Mouse (Mus musculus) stomach, postnatal 0 days (tissue): ENCODE measurements around the gene Slc41a2. TPM values are rescaled to one million over a fixed set of nuclear protein-coding genes. Genes with fewer than 3 reads are reported as not detected.

Experiments
- ATAC-seq: fragments of 200-750 bp; cut with Nextera tagmentation; 2 replicates; pipeline ENCODE4 v1.8.0; 2017; ENCODE audit not compliant: low FRiP score, low TSS enrichment
- DNase-seq: peaks from one replicate; pipeline ENCODE4 v3.0.0-alpha.2; 2016; ENCODE audit warnings: low spot score
- H3K27ac ChIP-seq: fragments of 300-500 bp; sonication (generic); replicated peaks from 2 replicates; pipeline ENCODE4 v1.5.1; 2014; ENCODE audit warnings: mild to moderate bottlenecking, control low read depth
- H3K27me3 ChIP-seq: fragments of 300-500 bp; sonication (generic); 2 replicates; pipeline ENCODE4 v1.6.1; 2014; ENCODE audit warnings: low read length; ENCODE audit not compliant: control insufficient read depth, insufficient read depth
- H3K36me3 ChIP-seq: fragments of 300-500 bp; sonication (generic); 2 replicates; pipeline ENCODE4 v1.6.1; 2014; ENCODE audit warnings: low read length, mixed read lengths; ENCODE audit not compliant: control insufficient read depth, insufficient read depth
- H3K4me1 ChIP-seq: fragments of 300-500 bp; sonication (generic); replicated peaks from 2 replicates; pipeline ENCODE4 v1.6.1; 2014; ENCODE audit warnings: antibody characterized with exemption; ENCODE audit not compliant: control insufficient read depth, insufficient read depth
- H3K4me2 ChIP-seq: fragments of 300-500 bp; sonication (generic); replicated peaks from 2 replicates; pipeline ENCODE4 v1.6.1; 2014; ENCODE audit warnings: low read depth, mild to moderate bottlenecking, control low read depth, moderate library complexity
- H3K4me3 ChIP-seq: fragments of 300-500 bp; sonication (generic); 2 replicates; pipeline ENCODE4 v1.5.1; 2014; ENCODE audit warnings: low read depth, low read length, control low read depth
- H3K9ac ChIP-seq: fragments of 300-500 bp; sonication (generic); 2 replicates; pipeline ENCODE4 v1.6.1; 2014; ENCODE audit warnings: mild to moderate bottlenecking, low read length, control low read depth, mixed read lengths
- H3K9me3 ChIP-seq: fragments of 300-500 bp; sonication (generic); 2 replicates; pipeline ENCODE4 v1.6.1; 2016; ENCODE audit warnings: low read length; ENCODE audit not compliant: control insufficient read depth
- CTCF ChIP-seq: IDR thresholded peaks from 2 replicates; pipeline ENCODE4 v1.5.1; 2016; ENCODE audit warnings: antibody characterized with exemption, low read depth, mild to moderate bottlenecking, moderate library complexity
- EP300 ChIP-seq: optimal IDR thresholded peaks from 2 replicates; pipeline ENCODE3; 2016; ENCODE audit warnings: antibody characterized with exemption
- WGBS: fragments of 180-500 bp; shearing (Covaris S2); extraction: QIAGEN DNeasy Blood & Tissue Kit; methylation state at CpG from one replicate; pipeline ENCODE4 v1.1.7; 2014; 5-methylcytosine and 5-hydroxymethylcytosine counted together
- polyA plus RNA-seq: library from polyadenylated mRNA; unstranded; fragments of >200 nt; fragmentation: Nextera tagmentation; extraction: Ambion mirVana; gene quantifications from 2 replicates; pipeline ENCODE4 v1.2.1, GENCODE M21; 2015

Gene Slc41a2
- polyA plus RNA-seq, result 0.59 and 0.92 TPM in 2 replicates

GRCm38 (mm10) chr10:83337159-83337951 is at the start of gene Slc41a2:
Slc41a2 (minus strand) TSS chr10:83337882.
- no peaks in the 10 kb centered on the region for H3K36me3 ChIP-seq
- H3K27me3 ChIP-seq, result peaks cover 4% of the 10 kb centered on the region; the same call in 1 of the 2 replicates
- H3K9ac ChIP-seq, result peak within 1 kb of the TSS; percentile 58
- ATAC-seq, result peak; percentile 90
- no peak within 1 kb of the TSS for H3K27ac ChIP-seq
- H3K9me3 ChIP-seq, result no peaks in the 10 kb centered on the region
- WGBS, result under 1% methylated on average over 79 of the region's 102 CpGs
- peak within 1 kb of the TSS; percentile 50 for H3K4me3 ChIP-seq
- peak; percentile 77 for DNase-seq
- H3K4me1 ChIP-seq, result no peaks in the 10 kb centered on the region
- peak within 1 kb of the TSS; percentile 96 for H3K4me2 ChIP-seq
- TF ChIP-seq EP300, result no peak
- no peak for TF ChIP-seq CTCF

GRCm38 (mm10) chr10:83385330-83385910 is 47.7 kb upstream of the Slc41a2 start:
- H3K9me3 ChIP-seq, result no peaks in the 10 kb centered on the region
- no peak overlapping the region for H3K4me3 ChIP-seq
- H3K36me3 ChIP-seq, result no peaks in the 10 kb centered on the region
- H3K27me3 ChIP-seq, result no peaks in the 10 kb centered on the region
- 93% methylated on average over 7 of the region's 7 CpGs for WGBS
- DNase-seq, result peak; percentile 2
- H3K9ac ChIP-seq, result no peak overlapping the region
- H3K4me2 ChIP-seq, result no peak overlapping the region
- H3K27ac ChIP-seq, result no peak overlapping the region
- H3K4me1 ChIP-seq, result no peaks in the 10 kb centered on the region
- TF ChIP-seq EP300 (no peak), CTCF (no peak)
- no peak for ATAC-seq

DNA sequence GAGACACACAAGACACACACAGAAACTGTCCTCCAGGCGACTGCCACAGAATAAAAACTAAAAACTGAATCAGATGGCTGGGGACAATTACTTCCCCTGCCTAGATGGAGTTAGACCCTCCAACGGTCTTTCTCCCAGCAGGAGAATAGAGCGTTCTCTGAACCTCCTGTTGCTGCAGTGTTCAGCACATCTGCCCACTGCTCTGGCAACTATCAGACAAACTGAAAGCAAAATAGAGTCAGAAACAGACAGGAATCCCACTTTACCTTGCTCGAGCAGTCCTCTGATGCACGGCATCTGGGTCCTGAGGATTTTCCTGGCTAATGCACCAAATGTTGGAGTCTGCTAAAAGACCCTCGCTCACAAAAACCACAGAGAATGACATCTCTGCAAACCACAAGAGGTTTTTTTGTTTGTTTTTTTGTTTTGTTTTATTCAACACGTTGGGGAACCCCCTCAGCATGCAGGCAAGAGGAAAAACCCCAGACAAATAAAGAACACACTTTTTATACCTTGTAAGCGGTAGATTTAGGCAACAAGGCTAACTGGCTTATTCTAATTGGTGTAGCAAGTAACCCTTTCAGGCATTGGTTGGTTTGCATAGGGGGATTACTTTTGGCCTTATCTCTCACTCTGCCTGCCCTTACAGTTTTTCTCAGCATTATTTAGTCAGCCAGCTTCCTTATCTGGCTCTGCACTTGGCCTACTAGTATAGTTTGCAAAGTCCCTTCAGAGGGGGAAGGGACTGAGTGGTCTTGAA is 47.0 kb upstream of the Slc41a2 start:
- Histone ChIP-seq H3K4me2 (no peak overlapping the region), H3K4me1 (no peaks in the 10 kb centered on the region), H3K27me3 (no peaks in the 10 kb centered on the region), H3K36me3 (no peaks in the 10 kb centered on the region), H3K9me3 (no peaks in the 10 kb centered on the region), H3K9ac (0 out of 2 replicates have a peak overlapping the region, but pooled peaks have one; percentile 23), H3K27ac (no peak overlapping the region), H3K4me3 (no peak overlapping the region)
- no peak for ATAC-seq
- 86% methylated on average over 8 of the region's 8 CpGs for WGBS
- no peak for TF ChIP-seq CTCF
- no peak for TF ChIP-seq EP300
- peak; percentile 9 for DNase-seq

DNA sequence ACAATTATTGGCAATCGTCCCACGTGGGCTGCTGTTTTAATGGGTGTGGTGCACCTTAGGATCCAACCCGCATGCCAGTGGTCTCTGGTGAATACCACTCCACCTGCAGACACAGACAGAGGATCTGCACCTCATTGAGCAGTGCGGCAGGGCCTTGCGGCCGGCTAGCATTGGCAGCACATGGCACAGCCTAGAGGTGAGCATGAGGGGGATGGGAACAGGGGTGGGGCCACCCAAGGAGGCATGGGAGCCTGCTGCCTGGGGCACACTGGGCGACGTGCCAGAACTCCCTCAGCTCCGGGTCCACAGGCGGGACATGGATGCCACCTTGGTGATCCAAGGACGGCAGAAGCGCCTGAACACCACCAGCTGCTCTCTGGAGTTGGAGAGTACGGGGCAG is 46.2 kb upstream of the Slc41a2 start:
- WGBS, result 79% methylated on average over 13 of the region's 13 CpGs
- Histone ChIP-seq H3K4me1 (no peaks in the 10 kb centered on the region), H3K9ac (no peak overlapping the region), H3K9me3 (no peaks in the 10 kb centered on the region), H3K36me3 (no peaks in the 10 kb centered on the region), H3K27me3 (no peaks in the 10 kb centered on the region), H3K27ac (no peak overlapping the region), H3K4me2 (no peak overlapping the region), H3K4me3 (no peak overlapping the region)
- ATAC-seq (no peak), DNase-seq (peak; percentile 15)
- no peak for TF ChIP-seq CTCF
- TF ChIP-seq EP300, result no peak

GRCm38 (mm10) chr10:83382988-83383387 is 45.3 kb upstream of the Slc41a2 start:
- 64% methylated on average over 2 of the region's 2 CpGs for WGBS
- no peak for DNase-seq
- Histone ChIP-seq H3K27ac (no peak overlapping the region), H3K9ac (no peak overlapping the region), H3K4me3 (no peak overlapping the region), H3K9me3 (no peaks in the 10 kb centered on the region), H3K27me3 (no peaks in the 10 kb centered on the region), H3K4me2 (no peak overlapping the region), H3K4me1 (no peaks in the 10 kb centered on the region), H3K36me3 (no peaks in the 10 kb centered on the region)
- TF ChIP-seq EP300 (no peak), CTCF (no peak)
- no peak for ATAC-seq
